Mouse (Mus musculus): ENCODE data around the gene Tprgl. TPM values are rescaled to one million over a fixed set of nuclear protein-coding genes. Genes with fewer than 3 reads are reported as not detected.
A peak's percentile ranks its signal among the peaks of the same experiment; 100 is the strongest.

Gene Tprgl
- polyA plus RNA-seq, 1 experiment from 2014 or later: 126 TPM

- ATAC-seq (ENCODE audit: insufficient read depth, low FRiP score): no peak
- H3K27me3 ChIP-seq (ENCODE audit: control insufficient read depth, insufficient read depth, low read length): no peaks in the 10 kb centered on the region
- no peak overlapping the region for H3K9ac ChIP-seq (ENCODE audit: low read length)
- no peaks in the 10 kb centered on the region for H3K9me3 ChIP-seq (replicated peaks; ENCODE audit: control insufficient read depth, low read length)
- 68% methylated on average over 8 of the region's 8 CpGs for WGBS
- no peaks in the 10 kb centered on the region for H3K36me3 ChIP-seq (ENCODE audit: control insufficient read depth, insufficient read depth, low read length)
- no peak overlapping the region for H3K27ac ChIP-seq (ENCODE audit: low read length)
- no peak overlapping the region for H3K4me3 ChIP-seq (replicated peaks; ENCODE audit: low read length)
- no peak overlapping the region for H3K4me2 ChIP-seq (ENCODE audit: low read depth, low read length)
- no peaks in the 10 kb centered on the region for H3K4me1 ChIP-seq (ENCODE audit: control insufficient read depth, insufficient read depth, low read length)
Observed at GRCm38 (mm10) chr4:154188948-154189347, 28.5 kb upstream of the Tprgl start.

GRCm38 (mm10) chr4:154186002-154186537 lies 25.6 kb upstream of the Tprgl start:
- H3K36me3 ChIP-seq (ENCODE audit: control insufficient read depth, insufficient read depth, low read length): no peaks in the 10 kb centered on the region
- ATAC-seq (ENCODE audit: insufficient read depth, low FRiP score): no peak
- H3K4me3 ChIP-seq (replicated peaks; ENCODE audit: low read length): no peak overlapping the region
- H3K4me1 ChIP-seq (ENCODE audit: control insufficient read depth, insufficient read depth, low read length): no peaks in the 10 kb centered on the region
- no peak overlapping the region for H3K9ac ChIP-seq (ENCODE audit: low read length)
- H3K27me3 ChIP-seq (ENCODE audit: control insufficient read depth, insufficient read depth, low read length): no peaks in the 10 kb centered on the region
- H3K27ac ChIP-seq (ENCODE audit: low read length): no peak overlapping the region
- 43% methylated on average over 11 of the region's 11 CpGs for WGBS
- no peak overlapping the region for H3K4me2 ChIP-seq (ENCODE audit: low read depth, low read length)
- no peaks in the 10 kb centered on the region for H3K9me3 ChIP-seq (replicated peaks; ENCODE audit: control insufficient read depth, low read length)

DNA sequence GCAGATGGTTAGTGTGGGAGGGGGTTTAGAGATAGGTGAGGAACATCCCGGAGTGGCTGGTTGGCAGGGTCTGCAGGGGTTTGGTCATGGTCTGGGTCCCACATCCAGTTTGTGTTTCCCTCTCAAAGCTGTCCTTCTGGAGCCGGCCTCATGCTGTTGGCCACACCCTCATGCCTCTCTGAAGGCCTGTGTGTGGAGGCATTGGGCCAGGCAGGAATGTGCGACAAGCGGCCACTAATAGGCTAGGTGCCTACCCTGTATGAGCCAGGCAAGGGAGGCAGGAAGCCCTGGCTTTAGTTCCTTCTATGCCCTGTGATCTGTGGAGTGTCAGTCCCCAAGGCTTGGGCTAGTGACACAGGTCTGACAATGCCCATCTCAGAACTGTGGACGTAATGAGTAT lies 24.5 kb upstream of the Tprgl start:
- 62% methylated on average over 5 of the region's 5 CpGs for WGBS
- Histone ChIP-seq H3K4me3 (replicated peaks; ENCODE audit: low read length) (no peak overlapping the region), H3K27ac (ENCODE audit: low read length) (no peak overlapping the region), H3K9me3 (replicated peaks; ENCODE audit: control insufficient read depth, low read length) (no peaks in the 10 kb centered on the region), H3K4me1 (ENCODE audit: control insufficient read depth, insufficient read depth, low read length) (no peaks in the 10 kb centered on the region), H3K36me3 (ENCODE audit: control insufficient read depth, insufficient read depth, low read length) (no peaks in the 10 kb centered on the region), H3K27me3 (ENCODE audit: control insufficient read depth, insufficient read depth, low read length) (no peaks in the 10 kb centered on the region), H3K9ac (ENCODE audit: low read length) (no peak overlapping the region), H3K4me2 (ENCODE audit: low read depth, low read length) (no peak overlapping the region)
- ATAC-seq (ENCODE audit: insufficient read depth, low FRiP score): no peak

DNA sequence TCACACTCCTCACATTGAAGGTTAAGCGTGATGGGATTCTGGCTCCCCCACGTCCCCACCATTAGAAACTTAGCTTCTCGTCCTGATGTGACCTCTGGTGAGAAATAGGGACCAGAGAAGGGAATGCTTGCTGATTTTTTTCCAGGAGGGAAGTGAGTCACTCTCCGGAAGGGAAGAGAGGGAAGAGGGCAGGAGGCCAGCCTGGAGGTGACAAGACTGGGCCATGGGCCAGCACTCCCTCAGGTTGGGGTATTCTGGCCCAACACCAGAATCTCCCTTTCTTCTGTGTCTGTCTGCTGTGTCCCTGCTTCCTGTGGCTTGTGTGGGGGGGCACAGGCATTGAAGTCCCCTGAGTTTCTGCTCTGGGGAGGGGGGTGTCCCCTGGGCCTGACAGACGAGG lies 23.1 kb upstream of the Tprgl start:
- H3K4me1 ChIP-seq (ENCODE audit: control insufficient read depth, insufficient read depth, low read length): no peaks in the 10 kb centered on the region
- H3K4me3 ChIP-seq (replicated peaks; ENCODE audit: low read length): no peak overlapping the region
- no peak overlapping the region for H3K9ac ChIP-seq (ENCODE audit: low read length)
- H3K4me2 ChIP-seq (ENCODE audit: low read depth, low read length): no peak overlapping the region
- ATAC-seq (ENCODE audit: insufficient read depth, low FRiP score): no peak
- no peaks in the 10 kb centered on the region for H3K9me3 ChIP-seq (replicated peaks; ENCODE audit: control insufficient read depth, low read length)
- H3K36me3 ChIP-seq (ENCODE audit: control insufficient read depth, insufficient read depth, low read length): no peaks in the 10 kb centered on the region
- H3K27me3 ChIP-seq (ENCODE audit: control insufficient read depth, insufficient read depth, low read length): no peaks in the 10 kb centered on the region
- WGBS: 70% methylated on average over 5 of the region's 5 CpGs
- H3K27ac ChIP-seq (ENCODE audit: low read length): no peak overlapping the region

- Histone ChIP-seq H3K27ac (ENCODE audit: low read length) (no peak overlapping the region), H3K9ac (ENCODE audit: low read length) (no peak overlapping the region), H3K9me3 (replicated peaks; ENCODE audit: control insufficient read depth, low read length) (no peaks in the 10 kb centered on the region), H3K36me3 (ENCODE audit: control insufficient read depth, insufficient read depth, low read length) (no peaks in the 10 kb centered on the region), H3K4me2 (ENCODE audit: low read depth, low read length) (no peak overlapping the region), H3K4me3 (replicated peaks; ENCODE audit: low read length) (no peak overlapping the region), H3K4me1 (ENCODE audit: control insufficient read depth, insufficient read depth, low read length) (no peaks in the 10 kb centered on the region), H3K27me3 (ENCODE audit: control insufficient read depth, insufficient read depth, low read length) (no peaks in the 10 kb centered on the region)
- WGBS: 58% methylated on average over 7 of the region's 7 CpGs
- no peak for ATAC-seq (ENCODE audit: insufficient read depth, low FRiP score)
Observed at GRCm38 (mm10) chr4:154181001-154181400, 20.5 kb upstream of the Tprgl start.

DNA sequence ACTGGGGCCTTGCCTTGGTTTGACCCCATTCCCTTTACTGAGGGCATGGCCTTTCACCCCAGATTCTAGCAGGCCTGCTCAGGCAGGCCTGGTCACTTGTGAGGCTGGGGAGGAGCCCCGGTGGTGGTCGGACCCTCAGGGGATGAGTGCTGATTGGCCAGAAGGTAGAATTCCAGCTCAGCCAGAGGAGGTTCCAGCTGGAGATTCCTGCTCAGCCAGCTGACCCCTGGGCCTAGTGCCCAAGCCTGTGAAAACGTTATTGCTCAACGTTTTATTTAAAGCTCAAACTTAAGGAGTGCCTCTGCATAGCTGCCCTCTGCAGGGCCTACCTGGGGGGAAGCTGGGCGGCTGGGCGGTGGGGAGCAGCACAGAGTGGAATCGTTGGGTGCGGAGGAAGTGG lies 16.8 kb upstream of the Tprgl start:
- peaks cover 12% of the 10 kb centered on the region for H3K27me3 ChIP-seq (ENCODE audit: control insufficient read depth, insufficient read depth, low read length)
- no peak overlapping the region for H3K4me2 ChIP-seq (ENCODE audit: low read depth, low read length)
- ATAC-seq (ENCODE audit: insufficient read depth, low FRiP score): no peak
- H3K36me3 ChIP-seq (ENCODE audit: control insufficient read depth, insufficient read depth, low read length): no peaks in the 10 kb centered on the region
- H3K27ac ChIP-seq (ENCODE audit: low read length): no peak overlapping the region
- no peak overlapping the region for H3K4me3 ChIP-seq (replicated peaks; ENCODE audit: low read length)
- H3K4me1 ChIP-seq (ENCODE audit: control insufficient read depth, insufficient read depth, low read length): 0 out of 2 replicates have a peak, but pooled peaks cover 5% of the 10 kb centered on the region
- H3K9ac ChIP-seq (ENCODE audit: low read length): no peak overlapping the region
- H3K9me3 ChIP-seq (replicated peaks; ENCODE audit: control insufficient read depth, low read length): no peaks in the 10 kb centered on the region
- 58% methylated on average over 8 of the region's 8 CpGs for WGBS

DNA sequence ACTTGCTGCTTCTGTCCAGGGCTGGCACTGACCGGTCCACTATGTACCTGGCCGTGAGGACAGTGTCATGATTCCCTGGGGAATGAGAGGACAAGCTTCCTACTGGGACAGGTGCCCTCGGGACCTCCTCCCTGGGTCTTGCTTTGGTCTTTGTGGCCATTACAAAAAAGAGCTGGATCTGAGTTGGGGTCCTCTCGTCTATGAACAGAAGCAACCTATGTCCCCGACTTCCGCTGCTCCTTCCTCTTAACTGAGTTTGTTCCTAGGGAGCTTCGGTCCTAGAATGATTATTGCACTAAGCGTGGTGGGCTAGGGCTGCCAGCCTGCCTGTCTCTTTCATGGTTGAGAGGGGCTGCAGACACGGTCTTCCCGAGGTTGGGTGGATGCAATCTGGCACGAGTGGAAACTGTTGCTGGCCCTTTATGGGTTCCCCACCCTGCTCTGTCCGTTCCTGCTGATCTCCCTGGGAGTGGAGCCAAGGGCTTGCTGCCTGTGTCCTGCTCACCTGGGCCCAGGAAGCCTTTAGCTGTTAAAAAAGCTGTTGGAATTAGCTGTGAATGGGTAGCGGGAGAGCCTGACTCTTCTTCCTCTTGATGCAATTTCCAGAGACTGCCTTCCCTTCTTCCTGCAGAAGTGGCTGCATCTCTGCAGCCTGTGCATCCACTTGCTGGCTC lies 11.6 kb upstream of the Tprgl start:
- Histone ChIP-seq H3K36me3 (ENCODE audit: control insufficient read depth, insufficient read depth, low read length) (no peaks in the 10 kb centered on the region), H3K27me3 (ENCODE audit: control insufficient read depth, insufficient read depth, low read length) (peaks cover 50% of the 10 kb centered on the region), H3K4me3 (replicated peaks; ENCODE audit: low read length) (peak overlapping the region; percentile 53), H3K4me2 (ENCODE audit: low read depth, low read length) (peak overlapping the region; percentile 80), H3K27ac (ENCODE audit: low read length) (no peak overlapping the region), H3K9me3 (replicated peaks; ENCODE audit: control insufficient read depth, low read length) (no peaks in the 10 kb centered on the region), H3K9ac (ENCODE audit: low read length) (peak overlapping the region; percentile 47; the same call in 1 of the 2 replicates), H3K4me1 (ENCODE audit: control insufficient read depth, insufficient read depth, low read length) (peaks cover 11% of the 10 kb centered on the region)
- WGBS: 43% methylated on average over 13 of the region's 13 CpGs
- no peak for ATAC-seq (ENCODE audit: insufficient read depth, low FRiP score)

DNA sequence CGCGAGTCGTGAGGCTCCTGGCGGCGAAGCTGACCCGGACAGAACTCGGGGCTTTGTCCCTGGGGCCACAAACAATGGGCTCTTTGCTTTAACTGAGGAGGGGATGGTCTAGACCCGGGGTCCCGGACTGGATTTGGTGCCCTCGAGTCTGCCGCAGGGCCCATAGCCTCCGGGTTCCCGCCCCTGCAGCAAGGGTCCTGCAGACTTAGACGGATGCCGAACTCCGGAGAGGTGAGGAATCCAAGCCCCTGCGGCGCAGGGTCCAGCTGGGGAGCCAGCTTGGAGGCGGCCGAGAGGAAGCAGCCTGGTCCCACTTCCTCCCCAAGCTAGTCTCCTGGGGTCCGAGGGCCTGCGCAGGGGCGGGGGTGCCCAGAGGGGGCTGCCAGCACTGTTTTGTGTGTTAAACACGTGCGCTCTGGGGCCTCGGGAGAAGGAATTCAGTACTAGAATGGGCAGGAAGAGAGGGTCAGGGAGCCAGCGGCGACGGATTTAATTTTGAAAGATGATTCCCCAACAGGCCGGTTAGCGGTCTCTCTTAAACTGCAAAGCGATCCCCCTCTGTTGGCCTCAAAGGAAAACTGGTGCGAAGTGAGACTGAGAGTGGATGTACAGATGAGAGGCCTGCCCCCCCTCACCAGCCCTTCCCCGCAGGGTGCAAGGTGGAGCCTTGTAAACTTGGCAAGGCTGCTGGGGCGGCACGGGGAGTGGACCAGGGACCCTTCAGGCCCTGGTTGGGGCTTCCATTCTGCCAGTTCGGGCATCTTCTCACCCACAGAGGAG lies 10.9 kb upstream of the Tprgl start:
- Histone ChIP-seq H3K27me3 (ENCODE audit: control insufficient read depth, insufficient read depth, low read length) (peaks cover 50% of the 10 kb centered on the region), H3K9me3 (replicated peaks; ENCODE audit: control insufficient read depth, low read length) (no peaks in the 10 kb centered on the region), H3K4me2 (ENCODE audit: low read depth, low read length) (peak overlapping the region; percentile 80), H3K9ac (ENCODE audit: low read length) (peak overlapping the region; percentile 57), H3K27ac (ENCODE audit: low read length) (no peak overlapping the region), H3K36me3 (ENCODE audit: control insufficient read depth, insufficient read depth, low read length) (no peaks in the 10 kb centered on the region), H3K4me1 (ENCODE audit: control insufficient read depth, insufficient read depth, low read length) (peaks cover 11% of the 10 kb centered on the region), H3K4me3 (replicated peaks; ENCODE audit: low read length) (peak overlapping the region; percentile 53)
- ATAC-seq (ENCODE audit: insufficient read depth, low FRiP score): no peak
- 1% methylated on average over 37 of the region's 37 CpGs for WGBS

DNA sequence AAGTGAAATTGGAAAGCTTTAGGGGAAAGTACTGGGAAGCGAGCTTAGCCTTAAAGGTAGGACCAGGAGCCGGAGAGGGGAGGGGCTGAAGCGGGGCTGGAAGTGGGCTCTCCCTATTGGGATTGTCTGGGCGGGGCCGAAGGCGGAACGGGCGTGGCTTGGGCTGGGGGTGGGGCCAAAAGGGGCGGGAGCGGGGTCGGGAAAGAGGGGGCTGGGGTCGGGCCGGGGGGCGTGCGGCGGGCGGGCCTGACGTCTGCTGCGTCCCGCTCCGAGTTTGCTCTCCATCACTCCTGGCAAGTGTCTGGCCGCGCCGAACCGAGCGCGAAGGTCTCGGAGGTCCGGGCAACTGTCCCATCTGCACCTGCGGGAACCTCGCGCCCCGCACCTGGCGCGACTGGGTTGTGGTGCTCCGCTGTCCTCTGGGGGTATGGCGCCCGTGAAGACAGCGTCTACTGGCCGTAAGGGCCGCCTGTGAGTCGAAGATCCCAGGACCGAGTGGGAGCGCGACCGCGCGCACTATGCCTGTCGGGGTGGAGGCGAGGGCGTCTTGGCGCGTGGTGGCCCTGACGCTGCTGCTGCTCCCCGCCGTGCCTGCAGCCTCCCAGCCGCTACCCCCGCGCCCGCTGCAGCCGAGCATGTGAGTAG lies 10.2 kb upstream of the Tprgl start, which contains the start of gene Megf6:
Gene Megf6, plus strand, starts transcription at position 225 of the 645 bp plus-strand sequence.
- Histone ChIP-seq H3K27me3 (ENCODE audit: control insufficient read depth, insufficient read depth, low read length) (peaks cover 50% of the 10 kb centered on the region), H3K4me1 (ENCODE audit: control insufficient read depth, insufficient read depth, low read length) (peaks cover 8% of the 10 kb centered on the region), H3K27ac (ENCODE audit: low read length) (no peak within 1 kb of the TSS), H3K36me3 (ENCODE audit: control insufficient read depth, insufficient read depth, low read length) (no peaks in the 10 kb centered on the region), H3K4me3 (replicated peaks; ENCODE audit: low read length) (peak within 1 kb of the TSS; percentile 53), H3K4me2 (ENCODE audit: low read depth, low read length) (peak within 1 kb of the TSS; percentile 80), H3K9ac (ENCODE audit: low read length) (peak within 1 kb of the TSS; percentile 57), H3K9me3 (replicated peaks; ENCODE audit: control insufficient read depth, low read length) (no peaks in the 10 kb centered on the region)
- under 1% methylated on average over 61 of the region's 61 CpGs for WGBS
- ATAC-seq (ENCODE audit: insufficient read depth, low FRiP score): peak; percentile 85; the same call in 1 of the 2 replicates
